Mouse (Mus musculus): ENCODE data around the gene Pde4b.

The Pde4b gene

GRCm38 (mm10) chr4:102512940-102513339 is 425.6 kb downstream of the Pde4b start:
- no peak for DNase-seq

DNA sequence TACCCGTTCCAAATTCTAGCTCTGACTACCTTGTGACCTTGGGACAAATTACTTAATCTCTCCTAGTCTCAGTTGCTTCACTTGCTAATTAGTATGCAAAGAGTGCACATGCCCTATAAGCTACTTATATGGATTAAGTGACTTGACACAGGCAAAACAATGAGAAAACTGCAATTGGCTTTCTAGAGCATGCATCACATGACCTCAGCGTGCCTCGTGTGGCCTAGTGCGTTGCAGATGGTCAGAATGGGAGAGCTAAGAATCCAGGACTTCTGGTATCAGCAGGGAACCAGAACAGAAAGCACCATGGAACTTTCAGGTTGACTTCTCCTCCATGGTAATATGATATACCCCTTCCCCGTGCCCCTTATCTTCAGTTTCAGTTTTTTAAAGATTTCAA is 426.2 kb downstream of the Pde4b start:
- no peak for DNase-seq

DNA sequence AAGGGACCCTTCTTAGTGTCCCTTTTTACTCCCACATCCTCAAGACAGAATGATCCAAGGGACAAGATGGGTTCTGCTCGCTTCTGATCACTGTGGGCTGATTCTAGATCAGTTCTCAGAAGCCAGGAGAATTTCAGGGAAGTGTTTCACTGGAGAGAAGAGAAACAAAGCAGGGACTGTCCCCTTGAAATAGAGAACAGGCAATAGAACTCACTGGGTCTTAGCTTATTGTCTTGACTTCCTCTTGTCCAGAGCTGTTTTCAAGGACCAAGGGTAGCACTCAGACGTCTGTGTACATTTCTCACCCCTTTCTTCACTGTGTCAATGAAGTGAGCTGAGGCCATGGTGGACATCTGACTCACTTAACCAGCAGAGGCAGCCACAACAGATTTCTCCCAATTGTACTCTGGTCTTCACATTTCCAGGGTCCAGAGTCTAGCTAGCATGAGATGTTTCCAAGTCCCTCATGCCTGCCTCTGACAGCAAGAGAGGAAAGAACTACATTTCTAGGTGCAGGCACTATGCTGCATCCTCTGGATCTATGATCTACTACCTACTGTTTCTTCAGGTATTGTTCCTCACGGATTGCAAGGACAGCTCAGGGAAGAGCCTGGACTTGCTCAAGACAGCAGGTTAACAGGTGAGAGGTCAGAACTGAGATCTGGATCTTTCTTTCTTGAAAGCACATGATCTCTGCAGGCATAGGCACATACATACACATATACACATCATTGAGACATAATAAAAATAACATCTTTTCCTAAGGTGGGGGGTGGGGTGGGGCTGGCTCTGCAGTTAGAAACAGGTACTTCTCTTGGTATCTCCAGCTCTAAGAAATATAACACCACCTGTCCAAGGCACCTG is 427.9 kb downstream of the Pde4b start:
- no peak for DNase-seq

GRCm38 (mm10) chr4:102516395-102516794 is 429.1 kb downstream of the Pde4b start:
- DNase-seq, result no peak

GRCm38 (mm10) chr4:102516982-102517630 is 429.8 kb downstream of the Pde4b start:
- DNase-seq, result no peak

GRCm38 (mm10) chr4:102517653-102518052 is 430.3 kb downstream of the Pde4b start:
- DNase-seq, result no peak

- DNase-seq, result no peak
These were observed 431.0 kb downstream of the Pde4b start for GRCm38 (mm10) chr4:102518341-102518740.

- DNase-seq, result no peak
These were observed 433.4 kb downstream of the Pde4b start for GRCm38 (mm10) chr4:102520669-102521261.

GRCm38 (mm10) chr4:102521434-102521833 is 434.1 kb downstream of the Pde4b start:
- no peak for DNase-seq

DNA sequence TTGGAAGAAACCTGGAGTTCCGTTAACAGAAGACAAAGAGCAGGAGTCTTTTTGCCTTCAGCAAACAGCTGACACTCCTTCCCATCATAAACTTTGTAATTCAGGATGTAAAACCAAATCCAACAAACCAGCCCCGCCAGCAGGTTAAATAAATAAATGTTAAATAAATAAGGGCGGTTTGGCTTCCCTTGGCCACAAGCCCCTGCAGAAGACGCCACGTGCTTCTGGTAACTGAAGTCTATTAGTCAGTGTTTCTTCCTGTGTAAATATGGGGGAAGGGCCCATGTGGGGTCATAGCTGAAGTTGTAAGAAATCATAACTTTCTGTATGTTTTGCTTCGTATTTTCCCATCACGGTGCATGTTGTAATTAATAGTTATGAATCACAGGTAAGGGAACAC is 440.0 kb downstream of the Pde4b start:
- no peak for DNase-seq

DNA sequence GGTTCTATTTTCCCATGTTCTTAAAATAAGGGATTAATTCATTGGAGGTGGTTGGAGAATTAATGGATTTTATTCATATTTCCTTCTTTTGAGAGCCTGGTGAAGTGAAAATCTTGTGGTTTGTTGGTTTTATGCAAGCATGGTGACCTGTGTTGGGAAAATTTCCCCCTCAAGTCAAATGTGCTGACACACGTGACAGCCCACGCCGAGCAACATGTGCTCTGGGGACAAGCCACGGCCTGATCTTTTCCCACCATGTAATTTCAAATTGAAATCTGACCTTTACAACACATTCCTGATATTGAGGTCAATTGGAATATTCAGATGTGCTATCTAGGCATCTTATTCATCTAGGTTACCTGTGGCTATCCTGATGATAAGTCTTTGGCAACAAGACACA is 443.5 kb downstream of the Pde4b start:
- DNase-seq, result no peak

- DNase-seq, result no peak
These were observed 444.4 kb downstream of the Pde4b start for GRCm38 (mm10) chr4:102531729-102532128.

- peak; percentile 71 for DNase-seq
These were observed 446.1 kb downstream of the Pde4b start for GRCm38 (mm10) chr4:102533183-102534048.

DNA sequence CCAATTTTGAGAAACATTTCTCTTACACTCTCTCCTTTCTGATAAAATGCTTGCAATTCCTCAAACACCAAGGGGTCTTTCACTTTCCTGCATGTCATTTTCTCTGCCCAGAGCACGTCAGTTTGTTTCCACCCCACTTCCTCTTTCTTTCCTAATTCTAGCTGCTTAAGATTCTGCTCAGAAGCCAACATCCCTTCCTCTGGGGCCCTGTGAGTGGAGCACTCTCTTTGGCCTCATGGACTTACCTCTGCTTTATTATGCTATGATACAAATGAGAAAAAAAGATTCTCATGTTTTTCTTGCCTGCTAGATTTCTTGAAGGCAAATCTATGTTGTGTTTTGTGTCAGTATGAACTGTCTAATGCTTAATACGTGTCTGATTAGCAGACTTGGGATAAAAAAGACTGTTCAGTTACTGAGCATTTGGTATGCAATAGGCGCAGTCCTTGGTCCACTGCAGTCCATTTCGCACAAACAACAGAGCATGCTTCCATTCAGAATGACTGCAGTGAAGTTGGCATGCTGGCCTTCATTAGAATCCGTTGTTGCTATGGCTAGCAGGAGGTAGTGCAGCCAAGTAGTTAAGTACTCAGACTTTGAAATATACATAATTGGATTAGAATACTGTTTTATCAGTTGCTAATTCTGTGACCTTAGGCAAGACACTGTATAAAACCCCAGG is 446.8 kb downstream of the Pde4b start:
- peak; percentile 38 for DNase-seq

DNA sequence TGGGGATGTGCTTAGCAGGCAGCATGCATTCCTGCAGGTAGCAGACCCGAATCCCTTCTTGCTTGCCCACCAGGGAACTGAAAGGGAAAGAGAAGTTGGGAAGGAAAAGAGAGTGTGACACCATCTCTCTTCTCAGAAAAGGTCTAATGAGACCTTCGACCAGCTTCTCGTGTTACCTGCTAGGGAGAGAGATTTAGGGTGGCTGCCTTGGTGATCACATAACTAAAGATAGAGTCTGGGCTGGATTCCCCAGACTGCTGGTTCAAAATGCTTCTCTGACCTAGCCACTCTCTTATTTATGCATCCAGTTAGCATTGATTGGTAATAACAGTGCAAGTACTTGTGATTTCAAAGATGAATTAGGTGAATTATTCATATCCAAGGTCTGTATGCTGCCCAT is 448.5 kb downstream of the Pde4b start:
- no peak for DNase-seq

DNA sequence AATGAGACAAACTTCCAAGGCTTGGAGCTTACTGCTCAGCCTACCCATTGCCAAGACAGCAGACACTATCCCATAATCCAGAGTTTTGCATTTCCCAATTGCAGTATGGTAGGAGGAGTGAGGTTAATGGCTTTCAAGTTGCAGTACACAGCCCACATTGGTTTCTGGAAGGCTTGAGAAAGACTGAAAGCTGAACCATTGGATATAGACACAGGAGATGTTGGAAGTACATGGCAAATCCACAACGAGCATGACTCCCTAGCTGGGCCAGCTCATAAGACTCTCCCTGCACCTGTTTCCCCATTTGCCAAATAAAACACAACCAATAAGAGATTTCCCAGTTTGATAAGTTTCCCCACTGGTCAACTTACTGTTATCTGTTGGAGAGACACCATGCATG is 450.9 kb downstream of the Pde4b start:
- no peak for DNase-seq

DNA sequence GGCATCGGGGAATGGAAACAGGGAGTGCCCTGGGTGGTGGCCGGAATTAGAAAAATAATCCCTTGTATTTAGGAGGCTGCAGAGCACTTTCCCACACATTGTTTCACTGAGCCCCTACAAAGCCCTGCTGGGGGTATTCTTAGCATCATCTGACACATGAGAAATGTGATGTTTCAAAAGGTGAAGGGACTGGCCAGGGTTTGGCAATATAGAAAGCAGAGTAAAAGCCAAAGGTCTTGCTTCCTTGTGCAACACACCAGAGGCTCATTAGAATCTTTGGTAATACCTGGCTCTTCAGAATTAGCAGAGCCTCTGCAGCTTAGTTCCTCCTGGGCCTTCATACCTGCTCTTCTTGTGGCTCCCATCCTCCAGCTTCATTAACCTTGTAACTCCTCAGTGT is 451.4 kb downstream of the Pde4b start:
- no peak for DNase-seq

DNA sequence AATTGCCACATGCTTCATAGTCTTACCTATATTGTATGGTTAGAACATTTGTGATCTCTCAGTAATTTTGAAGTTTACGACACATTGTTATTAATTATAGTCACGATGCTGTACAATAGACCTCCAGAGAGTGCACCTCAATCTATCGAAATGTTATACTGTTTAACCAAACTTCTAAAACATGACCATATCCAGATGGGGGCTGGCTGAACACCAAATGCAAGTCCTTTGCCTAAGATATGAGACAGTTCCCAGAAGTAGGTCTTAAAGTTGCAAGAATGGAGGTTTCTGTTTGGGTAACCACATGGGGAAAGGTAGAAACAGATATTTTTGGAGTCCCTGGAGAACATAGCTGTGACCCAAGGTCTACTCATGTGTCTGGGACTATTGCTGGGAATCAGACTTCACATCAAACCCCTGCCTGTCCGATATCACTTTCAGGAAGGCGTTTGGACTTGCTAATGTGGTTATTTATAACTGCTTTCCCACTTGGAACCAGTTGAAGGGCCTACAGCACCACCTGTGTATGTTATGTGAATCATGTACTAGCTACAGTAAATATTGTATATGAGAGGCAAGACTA is 452.3 kb downstream of the Pde4b start:
- DNase-seq, result no peak

- DNase-seq, result no peak
These were observed 455.6 kb downstream of the Pde4b start for GRCm38 (mm10) chr4:102542976-102543375.

DNA sequence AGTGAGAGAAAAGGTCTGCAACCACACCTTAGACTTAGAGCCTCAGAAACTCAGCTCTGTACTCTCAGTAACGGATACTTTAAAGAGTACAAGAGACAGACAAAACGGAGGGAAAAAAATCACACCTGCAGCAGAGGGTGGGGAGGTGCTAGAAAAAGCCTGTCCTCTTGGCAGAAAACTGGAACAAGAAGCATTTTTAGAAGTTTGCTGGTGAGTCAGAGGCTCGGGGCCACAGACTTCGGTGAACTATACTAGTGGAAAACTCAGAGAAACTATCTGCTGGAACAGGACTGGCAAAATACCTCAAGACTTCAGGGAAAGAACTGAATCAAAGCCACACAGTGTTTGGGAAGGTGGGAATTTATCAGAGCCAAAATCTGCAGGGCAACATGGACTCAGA is 457.9 kb downstream of the Pde4b start:
- no peak for DNase-seq

DNA sequence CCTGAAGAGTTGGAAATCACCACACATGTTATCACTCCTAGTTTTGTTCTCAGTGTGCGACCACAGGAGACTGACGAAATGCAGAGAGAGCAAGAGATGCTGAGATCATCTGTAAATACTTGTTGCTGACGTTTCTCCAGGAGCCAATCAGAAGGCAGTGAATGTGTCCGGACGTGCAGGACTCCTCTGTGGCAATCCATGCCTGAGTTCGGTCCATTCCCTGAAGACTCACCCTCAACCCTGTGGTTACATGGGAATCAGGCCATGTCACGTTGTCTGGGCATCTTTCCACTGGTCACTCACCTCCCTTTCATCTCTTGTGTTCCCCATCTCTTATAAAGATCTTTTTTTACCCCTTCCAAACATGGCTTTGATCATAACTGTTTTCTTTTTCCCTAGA is 468.2 kb downstream of the Pde4b start:
- no peak for DNase-seq

DNA sequence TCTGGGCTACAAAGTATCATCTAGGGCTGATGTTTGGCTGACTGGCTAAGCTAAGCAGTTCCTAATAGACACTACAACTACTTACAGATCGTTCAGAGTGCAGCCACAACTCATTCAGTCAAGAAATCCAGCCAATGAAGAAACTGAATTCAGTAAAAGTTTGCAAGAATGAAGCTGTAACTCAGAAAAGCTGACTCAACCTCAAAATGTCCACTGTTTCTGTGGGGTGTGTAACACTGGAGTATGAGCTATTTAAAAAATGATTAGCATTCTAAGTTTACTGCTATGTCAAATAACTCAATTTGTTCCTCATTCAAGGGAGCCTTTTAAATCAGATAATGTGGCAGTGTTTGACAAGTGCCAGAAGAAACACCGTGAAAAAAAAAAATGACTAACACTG is 469.7 kb downstream of the Pde4b start:
- no peak for DNase-seq
